Mouse (Mus musculus): Measurements from ENCODE around the gene Abca12.

Abca12 gene

GRCm38 (mm10) chr1:71193931-71194330 is 220.8 kb downstream of the Abca12 start:
- no peak for DNase-seq (ENCODE audit: low spot score)

Measured in ovary, postnatal 36 days (tissue).